Mouse (Mus musculus) myocyte (in vitro differentiated cells): ENCODE measurements at regions not wholly inside any gene's neighbourhood (a gene's known extent, or its start where the extent isn't known, plus 50 kb on each side); places are given as distances from the start of the nearest gene placed in this dataset.

Source experiments
- CEBPB ChIP-seq: IDR thresholded peaks from 2 replicates; pipeline ENCODE4 v1.6.1; 2011; ENCODE audit warnings: mild to moderate bottlenecking, moderate library complexity; ENCODE audit not compliant: poor library complexity, insufficient read depth, severe bottlenecking
- MYOD1 ChIP-seq, 3 experiments: IDR thresholded peaks; one replicate each; pipeline ENCODE4 v1.6.1; 2011; ENCODE audit warnings: control low read depth in 2 of 3, low read depth in 2 of 3, mild to moderate bottlenecking in 2 of 3, moderate library complexity in 1 of 3; ENCODE audit not compliant: insufficient read length in 2 of 3, control insufficient read depth in 1 of 3
- POLR2A ChIP-seq: IDR thresholded peaks from one replicate; pipeline ENCODE4 v1.6.1; 2011; ENCODE audit warnings: low read depth, mild to moderate bottlenecking, control low read depth, moderate library complexity; ENCODE audit not compliant: insufficient read length

DNA sequence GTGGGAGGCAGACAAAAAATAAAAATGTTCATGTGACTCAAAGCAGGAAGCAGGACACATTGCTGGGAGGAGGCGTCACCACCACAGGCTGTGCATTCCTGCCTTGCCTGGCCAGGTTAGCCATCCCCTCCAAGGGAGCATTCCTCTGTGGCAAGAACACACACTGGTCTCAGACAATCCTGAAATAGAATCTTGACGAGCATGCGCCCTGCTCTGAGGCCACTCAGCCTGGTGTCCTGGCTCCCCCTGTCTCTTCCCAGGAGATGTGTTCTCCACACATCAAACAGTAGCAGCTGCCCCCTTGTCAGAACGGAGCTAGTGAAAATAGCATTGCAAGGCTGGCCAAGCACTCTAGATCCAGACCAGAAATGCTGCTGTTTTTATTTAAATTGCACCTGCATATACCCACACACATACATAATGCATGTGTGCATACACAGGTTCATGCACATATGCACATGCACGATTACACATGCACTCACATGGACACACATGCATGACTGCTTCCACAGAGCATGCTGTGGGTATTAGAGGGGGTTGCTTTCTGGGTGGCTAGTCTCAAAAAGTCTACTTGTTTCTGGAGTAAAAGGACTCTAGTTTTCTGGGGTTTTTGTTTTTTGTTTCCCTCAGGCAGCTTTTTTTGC lies 105.8 kb downstream of the Tomm20 start:
- TF ChIP-seq CEBPB (peak; percentile 54), POLR2A (peak; percentile 29), MYOD1 (IDR thresholded peaks at IDR 0.05; ENCODE audit: control insufficient read depth in 1 of 3, insufficient read length in 2 of 3, low read depth in 2 of 3) (peak in 2 of 3 experiments; percentile 60 to 87)
